Mouse (Mus musculus): Measurements from ENCODE around the gene Zfp446.

DNA sequence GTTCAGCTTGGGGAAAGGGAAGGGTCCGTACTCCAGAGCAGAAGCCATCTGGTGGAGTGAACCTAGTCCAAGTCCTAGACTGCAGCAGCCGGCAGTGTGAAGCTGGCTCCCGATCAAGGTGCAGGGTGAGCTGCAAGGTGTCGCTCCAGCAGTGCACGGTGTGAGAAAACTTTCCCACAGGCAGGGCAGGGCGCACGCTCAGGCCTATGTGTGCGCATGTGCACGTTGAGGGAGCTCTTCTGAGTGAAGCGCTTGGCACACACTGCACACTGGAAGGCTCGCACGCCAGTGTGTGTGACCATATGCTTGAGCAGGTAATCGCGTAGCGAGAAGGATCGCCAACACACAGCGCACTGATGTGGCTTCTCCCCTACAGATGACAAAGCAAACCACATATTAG lies 28.4 kb downstream of the Zfp446 start:
- TF ChIP-seq CTCF (IDR thresholded peaks at IDR 0.05; ENCODE audit: extremely low read depth, insufficient read depth, insufficient read length, insufficient replicate concordance) (no peak), POLR2A (IDR thresholded peaks at IDR 0.05; ENCODE audit: low read depth, low read length) (no peak)

Measured in spleen, adult 2 months (tissue).